Mouse (Mus musculus) lung, adult 10 weeks (tissue): ENCODE data around the gene Dgcr8. TPM values are rescaled to one million over a fixed set of nuclear protein-coding genes. Genes with fewer than 3 reads are reported as not detected.

ENCODE experiments used
- polyA plus RNA-seq: library from polyadenylated mRNA; stranded (reverse); fragments of 350-450 nt; fragmentation: Illumina TruSeq; extraction: RNeasy Lipid Tissue Mini Kit (QIAGEN cat#74804); gene quantifications from one replicate; pipeline ENCODE4 v1.2.3, GENCODE M21; 2014; ENCODE audit warnings: low read depth, low replicate concordance; ENCODE audit not compliant: insufficient read depth

The Dgcr8 gene
- 11.6 TPM for polyA plus RNA-seq

GRCm38 (mm10) chr16:18289067-18289588 lies at the start of gene Dgcr8:
Gene Dgcr8 (minus strand): TSS chr16:18289246.

GRCm38 (mm10) chr16:18258221-18258620 lies 30.8 kb downstream of the Dgcr8 start, which contains the start of gene Gm49776:
Gene Gm49776 (minus strand): TSS chr16:18258321.

GRCm38 (mm10) chr16:18248433-18249363 lies 40.3 kb downstream of the Dgcr8 start, which contains the start of the genes Trmt2a and Ranbp1:
Gene Trmt2a (plus strand): TSS chr16:18248679.
Gene Ranbp1 (minus strand): TSS chr16:18248732.

GRCm38 (mm10) chr16:18234671-18235388 lies 54.2 kb downstream of the Dgcr8 start, which contains the start of gene Zdhhc8:
Gene Zdhhc8 (minus strand): TSS chr16:18235136.

GRCm38 (mm10) chr16:18217579-18217978 lies 71.5 kb downstream of the Dgcr8 start, which contains the start of gene Ccdc188:
Gene Ccdc188 (plus strand): TSS chr16:18217879.

Other genes with a start within 250 kb of the Dgcr8 start
- 61.9 TPM for gene Dgcr6, start 236.4 kb downstream of the Dgcr8 start, polyA plus RNA-seq
- 12.3 TPM for gene Prodh, start 199.0 kb downstream of the Dgcr8 start, polyA plus RNA-seq
- 0.23 TPM for gene Rtn4r, start 161.6 kb downstream of the Dgcr8 start, polyA plus RNA-seq
- not detected for gene Ccdc188, start 71.4 kb downstream of the Dgcr8 start, polyA plus RNA-seq
- gene Zdhhc8, start 54.1 kb downstream of the Dgcr8 start, polyA plus RNA-seq: 11.5 TPM
- gene Trmt2a, start 40.6 kb downstream of the Dgcr8 start, polyA plus RNA-seq: 42.5 TPM
- gene Ranbp1, start 40.5 kb downstream of the Dgcr8 start, polyA plus RNA-seq: 70.7 TPM
- gene Gm49776, start 30.9 kb downstream of the Dgcr8 start, polyA plus RNA-seq: not detected
- gene Tango2, start 58.9 kb upstream of the Dgcr8 start, polyA plus RNA-seq: 25.2 TPM
- gene Arvcf, start 58.9 kb upstream of the Dgcr8 start, polyA plus RNA-seq: 18.9 TPM
- gene Txnrd2, start 137.1 kb upstream of the Dgcr8 start, polyA plus RNA-seq: 13.1 TPM
- 79.8 TPM for gene Comt, start 137.6 kb upstream of the Dgcr8 start, polyA plus RNA-seq
- gene Gnb1l, start 209.5 kb upstream of the Dgcr8 start, polyA plus RNA-seq: 3.4 TPM
- gene Rtl10, start 209.7 kb upstream of the Dgcr8 start, polyA plus RNA-seq: 1.3 TPM